Mouse (Mus musculus) left cerebral cortex, adult 6 months (tissue): ENCODE results near the gene Lrfn3. TPM values are rescaled to one million over a fixed set of nuclear protein-coding genes. Genes with fewer than 3 reads are reported as not detected.

ENCODE experiments used
- long read RNA-seq, 2 experiments: library from polyadenylated mRNA; unstranded; transcript quantifications; one replicate each; pipeline ENCODE4 v2.0.0; 2019 to 2020
- polyA plus RNA-seq: library from polyadenylated mRNA; unstranded; fragments of <200 nt; fragmentation: Nextera tagmentation; gene quantifications from 2 replicates; pipeline ENCODE4 v1.2.3, GENCODE M21; 2021

The Lrfn3 gene
- polyA plus RNA-seq: 4.3 and 5.7 TPM in 2 replicates
- long read RNA-seq, experiment 1, partial matches to known transcripts: 9 of 11 reads
- long read RNA-seq, experiment 1, other reads (novel, unspliced or antisense): 0 of 11 reads
- long read RNA-seq, experiment 2, partial matches to known transcripts: 7 of 7 reads
- long read RNA-seq, experiment 2, other reads (novel, unspliced or antisense): 0 of 7 reads

DNA sequence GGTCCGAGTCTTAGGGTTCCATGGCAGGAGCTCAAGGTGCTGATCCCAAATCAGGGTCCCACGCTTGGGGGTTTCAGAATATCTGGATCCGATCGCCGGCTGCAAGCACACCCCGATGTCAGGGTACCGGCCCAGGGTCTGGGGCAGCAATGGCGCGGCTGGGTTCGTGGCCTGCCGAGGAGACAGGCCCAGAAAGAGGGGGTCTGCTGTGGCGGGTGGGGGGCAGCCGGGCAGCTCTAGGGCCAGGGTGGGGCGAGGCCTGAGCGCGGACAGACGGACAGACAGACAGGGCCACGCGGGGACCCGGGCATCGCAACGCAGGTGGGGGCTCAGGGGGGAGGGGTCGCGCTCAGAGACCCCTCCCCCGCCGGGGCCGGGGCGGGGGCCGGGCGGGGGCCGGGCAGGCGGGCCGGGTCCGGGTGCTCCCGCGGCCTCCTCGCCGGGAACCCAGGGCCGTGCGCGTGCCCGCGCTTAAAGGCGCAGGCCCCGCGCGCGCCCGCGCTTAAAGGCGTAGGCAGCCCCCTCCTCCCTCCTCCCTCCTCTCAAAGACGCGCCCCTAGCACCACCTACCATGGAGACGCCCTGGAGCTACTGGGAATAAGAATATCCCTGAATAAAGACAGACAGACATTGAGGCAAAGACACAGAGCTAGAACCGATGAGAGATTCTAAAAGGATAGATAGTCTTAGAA is at the start of gene Lrfn3:
TSS of gene Lrfn3 (minus strand) at position 121 of the 692 bp plus-strand sequence.

DNA sequence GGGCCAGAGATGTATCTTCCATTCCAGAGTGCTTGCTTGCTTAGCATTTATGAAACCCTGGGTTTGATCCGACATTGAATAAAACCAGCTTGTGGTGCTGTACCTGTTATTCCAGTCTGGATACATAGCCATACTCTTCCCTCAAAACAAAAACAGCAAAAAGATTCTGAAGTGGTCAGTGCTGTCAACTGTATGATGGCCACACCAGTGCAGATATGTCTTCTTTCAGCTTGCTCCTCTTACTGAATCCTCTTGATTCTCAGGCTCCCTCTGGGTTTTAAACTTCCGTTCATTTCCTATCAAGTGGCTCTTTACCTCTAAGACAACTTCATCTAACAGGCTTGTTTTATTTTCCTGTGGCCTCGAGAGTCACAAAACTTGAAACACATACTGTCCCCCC is 38.8 kb downstream of the Lrfn3 start, which contains the start of gene Sdhaf1:
TSS of gene Sdhaf1 (minus strand) at position 101 of the 400 bp plus-strand sequence.

DNA sequence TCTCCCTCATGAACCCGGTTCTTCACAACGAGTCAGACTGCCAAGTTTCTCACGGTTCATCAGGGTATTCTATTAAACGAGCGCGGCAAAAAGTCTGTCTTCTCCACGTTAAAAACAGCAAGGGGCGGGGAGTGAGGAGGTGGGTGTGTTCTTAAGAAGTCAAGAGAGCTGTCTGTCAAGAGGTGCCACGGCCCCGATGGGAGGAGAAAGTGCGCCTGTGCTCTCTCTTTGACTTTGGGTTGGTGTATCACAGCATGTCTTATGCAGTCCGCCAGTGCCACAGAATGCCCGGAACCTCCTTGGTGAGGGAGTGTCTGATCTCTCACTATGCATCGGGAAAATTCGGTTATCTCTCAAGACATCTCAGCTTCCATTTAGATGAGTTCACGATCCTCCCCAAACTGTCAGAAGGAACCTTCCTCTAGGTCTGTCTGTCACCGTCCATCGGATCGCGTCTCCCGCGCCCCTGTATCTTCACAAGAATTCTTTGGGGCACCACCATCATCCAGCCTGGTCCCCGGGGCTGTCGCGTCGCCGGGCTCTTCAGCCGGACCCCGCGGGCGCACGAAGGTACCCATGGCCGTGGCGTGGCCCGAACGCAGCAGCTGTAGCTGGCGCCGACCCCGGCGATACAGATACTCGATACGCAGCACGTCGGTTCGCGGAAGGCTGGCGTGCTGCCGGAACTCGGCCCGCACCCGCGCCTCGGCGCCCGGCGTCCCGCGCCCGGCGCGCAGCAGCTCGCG is 40.9 kb downstream of the Lrfn3 start, which contains the start of gene E130208F15Rik:
TSS of gene E130208F15Rik (plus strand) at position 202 of the 746 bp plus-strand sequence.

DNA sequence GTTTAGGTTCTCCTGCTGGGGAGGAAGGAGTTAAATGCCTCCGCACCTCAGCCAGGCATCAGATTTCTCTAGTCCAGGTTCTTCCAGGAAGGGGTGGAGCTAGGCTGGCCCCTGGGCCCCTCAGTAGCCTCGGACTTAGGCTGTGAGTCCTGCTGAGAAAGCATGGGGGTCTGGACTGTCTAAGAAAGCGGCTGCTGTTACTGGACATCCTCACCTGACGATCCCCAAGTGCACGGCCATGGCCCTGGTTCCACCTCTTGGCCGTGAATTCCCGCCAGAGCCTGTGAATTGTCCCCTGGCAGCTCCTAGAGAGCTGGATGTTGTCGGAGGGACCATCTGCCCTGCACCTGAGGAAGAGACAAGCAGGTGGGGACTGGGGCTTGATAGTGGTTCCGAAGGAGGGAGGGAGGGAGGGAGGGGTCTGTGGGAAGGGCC is 47.8 kb downstream of the Lrfn3 start, which contains the start of gene Syne4:
TSS of gene Syne4 (plus strand) at position 87 of the 435 bp plus-strand sequence.

DNA sequence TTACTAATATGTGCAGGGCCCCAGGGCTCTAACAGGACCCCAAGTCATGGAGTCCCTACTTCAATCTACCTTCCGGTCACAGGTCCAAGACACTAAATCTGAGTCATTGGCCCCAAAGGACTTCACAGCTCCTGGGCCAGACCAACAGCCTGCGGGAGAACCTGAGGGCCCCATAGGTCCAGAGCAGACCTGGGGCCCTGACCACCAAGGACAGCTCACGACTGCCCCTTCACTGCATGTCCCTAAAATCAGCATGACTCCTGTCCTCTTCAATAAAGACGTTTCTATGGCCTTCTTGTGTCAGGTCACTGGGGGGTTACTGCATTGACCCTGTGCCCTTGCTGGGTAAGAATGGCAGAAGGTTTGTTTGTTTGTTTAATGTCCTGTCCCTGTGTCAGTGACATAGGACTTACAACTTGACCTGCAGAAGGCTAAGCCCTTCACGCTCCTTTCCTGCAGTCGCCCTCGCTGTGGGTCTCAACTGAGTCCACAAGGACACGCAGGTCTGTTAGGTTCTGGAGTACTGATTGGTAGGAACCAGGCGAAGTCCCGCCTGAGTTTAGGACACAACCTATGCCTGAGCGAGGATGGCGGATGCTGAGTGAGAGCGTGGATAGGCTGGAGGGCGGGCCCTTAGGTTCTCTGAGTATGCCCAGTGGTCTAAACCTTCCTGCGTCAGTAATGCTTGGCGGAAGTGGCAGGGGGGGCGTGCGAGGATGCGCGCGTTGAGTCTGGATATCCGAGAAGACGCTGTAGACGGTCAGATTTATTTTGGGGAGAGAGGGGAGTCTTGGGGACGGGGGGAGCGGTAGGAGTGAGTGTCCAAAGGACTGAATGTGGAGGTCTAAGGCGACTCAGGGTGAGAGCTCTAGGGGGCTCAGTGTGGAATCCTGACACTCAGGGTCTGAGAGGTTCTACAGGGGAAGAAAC is 54.2 kb downstream of the Lrfn3 start, which contains the start of gene Alkbh6:
TSS of gene Alkbh6 (plus strand) at position 642 of the 930 bp plus-strand sequence.

Other genes with a start within 250 kb of the Lrfn3 start
- 6.5 and 10.3 TPM in 2 replicates for gene Zfp382, start 240.8 kb downstream of the Lrfn3 start, polyA plus RNA-seq
- 3.5 and 6.3 TPM in 2 replicates for gene Zfp146, start 193.0 kb downstream of the Lrfn3 start, polyA plus RNA-seq
- 16.1 and 18.0 TPM in 2 replicates for gene Cox7a1, start 178.6 kb downstream of the Lrfn3 start, polyA plus RNA-seq
- 33.9 and 42.1 TPM in 2 replicates for gene Capns1, start 164.0 kb downstream of the Lrfn3 start, polyA plus RNA-seq
- gene Polr2i, start 130.8 kb downstream of the Lrfn3 start, polyA plus RNA-seq: 137 and 163 TPM in 2 replicates
- 249 and 338 TPM in 2 replicates for gene Tbcb, start 130.5 kb downstream of the Lrfn3 start, polyA plus RNA-seq
- gene Ovol3, start 127.0 kb downstream of the Lrfn3 start, polyA plus RNA-seq: not detected in 2 replicates
- gene Thap8, start 82.7 kb downstream of the Lrfn3 start, polyA plus RNA-seq: 0.15 and 0.24 TPM in 2 replicates
- gene Wdr62, start 82.4 kb downstream of the Lrfn3 start, polyA plus RNA-seq: 0.26 and 0.46 TPM in 2 replicates
- 112 and 324 TPM in 2 replicates for gene Clip3, start 71.0 kb downstream of the Lrfn3 start, polyA plus RNA-seq
- gene Alkbh6, start 54.1 kb downstream of the Lrfn3 start, polyA plus RNA-seq: 144 and 154 TPM in 2 replicates
- 0.79 and 1.5 TPM in 2 replicates for gene Syne4, start 48.0 kb downstream of the Lrfn3 start, polyA plus RNA-seq
- 4.9 TPM in 1 of 2 replicates, not detected in the other for gene E130208F15Rik, start 41.0 kb downstream of the Lrfn3 start, polyA plus RNA-seq
- 22.9 and 31.6 TPM in 2 replicates for gene Sdhaf1, start 38.9 kb downstream of the Lrfn3 start, polyA plus RNA-seq
- gene Tyrobp, start 51.0 kb upstream of the Lrfn3 start, polyA plus RNA-seq: 109 and 120 TPM in 2 replicates
- 3.4 TPM in 2 replicates for gene Hcst, start 57.1 kb upstream of the Lrfn3 start, polyA plus RNA-seq
- 0.63 and 0.77 TPM in 2 replicates for gene Nfkbid, start 59.0 kb upstream of the Lrfn3 start, polyA plus RNA-seq
- gene Aplp1, start 82.8 kb upstream of the Lrfn3 start, polyA plus RNA-seq: 261 and 1,018 TPM in 2 replicates
- gene Kirrel2, start 94.9 kb upstream of the Lrfn3 start, polyA plus RNA-seq: 2.8 and 3.5 TPM in 2 replicates
- 0.39 and 0.83 TPM in 2 replicates for gene Nphs1, start 95.5 kb upstream of the Lrfn3 start, polyA plus RNA-seq
- not detected in 2 replicates for gene Prodh2, start 130.8 kb upstream of the Lrfn3 start, polyA plus RNA-seq
- gene Arhgap33, start 172.3 kb upstream of the Lrfn3 start, polyA plus RNA-seq: 42.0 and 69.4 TPM in 2 replicates
- gene Hspb6, start 189.4 kb upstream of the Lrfn3 start, polyA plus RNA-seq: 4.9 and 7.6 TPM in 2 replicates
- 0.69 and 2.1 TPM in 2 replicates for gene Proser3, start 189.5 kb upstream of the Lrfn3 start, polyA plus RNA-seq
- gene Lin37, start 197.1 kb upstream of the Lrfn3 start, polyA plus RNA-seq: 54.8 and 66.6 TPM in 2 replicates
- gene U2af1l4, start 200.5 kb upstream of the Lrfn3 start, polyA plus RNA-seq: 108 and 133 TPM in 2 replicates
- 0.67 and 0.75 TPM in 2 replicates for gene Gm49396, start 200.6 kb upstream of the Lrfn3 start, polyA plus RNA-seq
- gene Psenen, start 200.9 kb upstream of the Lrfn3 start, polyA plus RNA-seq: 187 and 210 TPM in 2 replicates
- 0.55 and 1.2 TPM in 2 replicates for gene Igflr1, start 202.7 kb upstream of the Lrfn3 start, polyA plus RNA-seq
- gene Kmt2b, start 226.0 kb upstream of the Lrfn3 start, polyA plus RNA-seq: 2.0 and 3.6 TPM in 2 replicates
- 0.36 TPM in 1 of 2 replicates, not detected in the other for gene Zbtb32, start 236.1 kb upstream of the Lrfn3 start, polyA plus RNA-seq